Mouse (Mus musculus) midbrain, postnatal 0 days (tissue): Measurements from ENCODE around the gene Gm20696. TPM values are rescaled to one million over a fixed set of nuclear protein-coding genes. Genes with fewer than 3 reads are reported as not detected.

Experiments used
- ATAC-seq: fragments of 200-750 bp; cut with Nextera tagmentation; 2 replicates; pipeline ENCODE4 v1.8.0; 2017; ENCODE audit warnings: moderate number of reproducible peaks, mild to moderate bottlenecking, moderate TSS enrichment, moderate library complexity; ENCODE audit not compliant: low FRiP score
- DNase-seq: peaks from one replicate; pipeline ENCODE4 v3.0.0-alpha.2; 2015; ENCODE audit warnings: low spot score
- H3K27ac ChIP-seq: fragments of 300-500 bp; sonication (generic); 2 replicates; pipeline ENCODE4 v1.5.1; 2014; ENCODE audit warnings: low read depth, mild to moderate bottlenecking, low read length, mixed read lengths
- H3K27me3 ChIP-seq: fragments of 300-500 bp; sonication (generic); 2 replicates; pipeline ENCODE4 v1.6.1; 2014; ENCODE audit warnings: low read length, control low read depth, mixed read lengths; ENCODE audit not compliant: insufficient read depth
- H3K36me3 ChIP-seq: fragments of 300-500 bp; sonication (generic); 2 replicates; pipeline ENCODE4 v1.6.1; 2014; ENCODE audit warnings: low read length, control low read depth, mixed read lengths; ENCODE audit not compliant: insufficient read depth
- H3K4me1 ChIP-seq: fragments of 300-500 bp; sonication (generic); 2 replicates; pipeline ENCODE4 v1.6.1; 2014; ENCODE audit warnings: mild to moderate bottlenecking, control low read depth, antibody characterized with exemption, low read length, mixed read lengths; ENCODE audit not compliant: insufficient read depth
- H3K4me2 ChIP-seq: fragments of 300-500 bp; sonication (generic); 2 replicates; pipeline ENCODE4 v1.6.1; 2014; ENCODE audit warnings: low read depth, mild to moderate bottlenecking, low read length, mixed read lengths; ENCODE audit not compliant: poor library complexity, severe bottlenecking
- H3K4me3 ChIP-seq: fragments of 300-500 bp; sonication (generic); 2 replicates; pipeline ENCODE4 v1.5.1; 2014; ENCODE audit warnings: low read depth, mild to moderate bottlenecking, low read length, moderate library complexity
- H3K9ac ChIP-seq: fragments of 300-500 bp; sonication (generic); replicated peaks from 2 replicates; pipeline ENCODE4 v1.6.1; 2014; ENCODE audit warnings: mild to moderate bottlenecking, low read length, moderate library complexity, mixed read lengths; ENCODE audit not compliant: poor library complexity, severe bottlenecking
- H3K9me3 ChIP-seq: fragments of 300-500 bp; sonication (generic); 2 replicates; pipeline ENCODE4 v1.6.1; 2016; ENCODE audit warnings: low read length, control low read depth
- CTCF ChIP-seq: IDR thresholded peaks from 2 replicates; pipeline ENCODE4 v1.5.1; 2016; ENCODE audit warnings: antibody characterized with exemption, mild to moderate bottlenecking
- WGBS: fragments of 180-500 bp; shearing (Covaris S2); extraction: QIAGEN DNeasy Blood & Tissue Kit; methylation state at CpG from one replicate; pipeline ENCODE4 v1.1.7; 2014; 5-methylcytosine and 5-hydroxymethylcytosine counted together
- polyA plus RNA-seq: library from polyadenylated mRNA; unstranded; fragments of >200 nt; fragmentation: Nextera tagmentation; extraction: Ambion mirVana; gene quantifications from 2 replicates; pipeline ENCODE4 v1.2.1, GENCODE M21; 2015
- total RNA-seq: library from RNA; depleted of rRNA; stranded (reverse); fragments of >200 nt; gene quantifications from 2 replicates; pipeline ENCODE4 v1.2.3, GENCODE M21; 2014

Gene Gm20696
- total and polyA plus RNA-seq, 2 experiments from 2014 or later, result 1.1 to 2.9 TPM

DNA sequence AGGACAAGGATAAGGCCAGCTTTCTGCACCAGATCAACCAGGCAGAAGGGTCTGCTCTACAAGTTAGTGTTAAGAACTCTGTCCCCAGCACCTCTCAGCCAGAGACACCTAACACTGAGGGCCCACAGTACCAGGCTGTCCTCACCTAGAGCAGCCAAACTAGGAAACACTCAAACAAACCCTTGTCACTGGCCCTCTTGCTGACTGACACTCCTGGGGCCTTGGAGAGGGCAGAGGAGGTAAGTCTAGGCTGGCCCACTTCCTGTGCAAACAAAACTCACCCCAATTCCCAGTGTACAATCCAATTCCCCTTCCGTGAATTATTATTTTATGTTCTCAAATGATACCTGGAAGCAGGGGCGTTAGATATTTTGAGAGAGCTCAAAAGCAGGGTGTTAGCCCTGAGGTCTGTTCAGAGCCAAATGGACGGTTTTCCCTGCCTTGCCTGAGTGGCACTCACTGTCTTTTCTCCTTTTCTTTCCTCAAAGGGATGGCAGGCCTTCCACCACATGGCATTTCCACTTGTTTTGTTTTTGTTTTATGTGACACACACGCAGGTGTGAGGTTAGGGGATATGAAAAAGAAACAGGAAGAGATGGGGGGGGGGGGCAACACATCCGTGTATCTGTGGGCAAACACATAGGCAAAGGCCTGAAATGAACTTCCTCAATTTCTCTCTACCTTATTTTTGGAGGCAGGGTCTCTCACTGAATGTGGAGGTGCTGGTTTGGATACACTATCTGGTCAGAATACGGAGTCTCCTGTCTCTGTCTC is 363.7 kb downstream of the Gm20696 start:
- Histone ChIP-seq H3K9ac (no peak overlapping the region), H3K4me1 (no peaks in the 10 kb centered on the region), H3K27me3 (no peaks in the 10 kb centered on the region), H3K4me3 (no peak overlapping the region), H3K36me3 (no peaks in the 10 kb centered on the region), H3K9me3 (no peaks in the 10 kb centered on the region), H3K27ac (no peak overlapping the region), H3K4me2 (no peak overlapping the region)
- ATAC-seq, result no peak
- TF ChIP-seq CTCF, result no peak
- DNase-seq, result no peak
- 91% methylated on average over 6 of the region's 6 CpGs for WGBS

DNA sequence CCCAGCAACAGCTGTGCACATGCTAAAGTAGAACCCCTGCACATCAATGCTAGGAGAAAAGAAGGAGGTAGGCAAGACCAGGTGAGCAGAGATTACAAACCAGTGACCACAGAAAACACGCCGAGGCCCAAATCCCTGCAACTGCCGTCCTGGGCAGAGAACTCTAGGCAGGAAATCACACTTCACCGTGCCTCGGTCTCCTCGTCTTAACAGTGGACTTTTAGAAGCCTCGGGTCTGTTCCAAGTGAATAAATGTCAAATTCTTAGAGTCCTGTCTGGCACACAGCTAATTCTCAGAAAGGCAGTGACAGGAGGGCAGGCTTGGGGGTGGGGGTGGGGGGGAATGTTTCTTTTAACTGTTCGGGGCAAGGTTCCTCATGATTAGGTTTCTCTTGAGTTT is 364.7 kb downstream of the Gm20696 start:
- WGBS, result 82% methylated on average over 8 of the region's 8 CpGs
- no peak overlapping the region for H3K4me3 ChIP-seq
- DNase-seq (no peak), ATAC-seq (no peak)
- no peak overlapping the region for H3K4me2 ChIP-seq
- no peaks in the 10 kb centered on the region for H3K4me1 ChIP-seq
- H3K27ac ChIP-seq, result no peak overlapping the region
- TF ChIP-seq CTCF, result no peak
- H3K27me3 ChIP-seq, result no peaks in the 10 kb centered on the region
- H3K9me3 ChIP-seq, result no peaks in the 10 kb centered on the region
- H3K36me3 ChIP-seq, result no peaks in the 10 kb centered on the region
- no peak overlapping the region for H3K9ac ChIP-seq

DNA sequence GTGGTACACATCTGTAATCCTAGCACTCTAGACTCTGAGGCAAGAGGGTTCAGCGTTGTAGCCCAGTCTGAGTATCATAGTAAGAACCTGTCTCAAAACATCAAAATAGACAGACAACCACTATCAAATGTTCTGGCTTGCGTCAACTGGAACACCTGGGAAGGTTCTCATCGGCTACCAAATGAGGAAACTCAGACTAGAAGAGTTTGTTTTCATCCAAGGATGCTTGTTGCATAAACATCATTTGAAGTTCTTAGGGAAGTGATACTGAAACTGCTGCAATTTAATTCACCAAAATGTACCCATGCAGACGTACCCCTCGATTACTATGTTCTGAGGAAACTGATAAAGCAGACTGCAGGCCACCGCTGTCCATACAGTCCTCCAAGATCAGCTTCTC is 366.4 kb downstream of the Gm20696 start:
- H3K4me2 ChIP-seq, result no peak overlapping the region
- H3K9me3 ChIP-seq, result no peaks in the 10 kb centered on the region
- no peak overlapping the region for H3K4me3 ChIP-seq
- H3K9ac ChIP-seq, result no peak overlapping the region
- ATAC-seq (no peak), DNase-seq (no peak)
- no peaks in the 10 kb centered on the region for H3K4me1 ChIP-seq
- no peak for TF ChIP-seq CTCF
- no peaks in the 10 kb centered on the region for H3K27me3 ChIP-seq
- WGBS, result 94% methylated on average over 6 of the region's 6 CpGs
- no peak overlapping the region for H3K27ac ChIP-seq
- no peaks in the 10 kb centered on the region for H3K36me3 ChIP-seq

DNA sequence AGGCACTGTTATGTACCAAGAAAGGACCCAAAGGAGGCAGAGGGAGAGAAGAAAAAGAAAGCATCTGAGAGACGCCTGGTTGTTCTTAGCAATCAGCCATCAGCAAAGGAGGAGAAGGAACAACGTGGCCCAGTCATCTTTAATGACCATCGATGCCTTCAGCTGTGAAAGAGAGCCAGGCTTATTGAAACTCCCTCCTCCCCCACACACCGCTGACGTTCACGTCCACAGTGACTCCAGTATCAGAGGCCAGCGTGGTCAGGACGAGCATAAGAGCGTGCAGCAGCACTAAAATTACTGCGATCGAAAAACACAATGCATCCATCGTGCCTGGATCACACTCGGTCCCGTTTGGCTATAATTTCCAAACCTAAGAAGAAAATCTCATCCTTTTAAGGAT is 367.4 kb downstream of the Gm20696 start:
- Histone ChIP-seq H3K27ac (no peak overlapping the region), H3K4me2 (no peak overlapping the region), H3K4me1 (no peaks in the 10 kb centered on the region), H3K27me3 (no peaks in the 10 kb centered on the region), H3K9ac (no peak overlapping the region), H3K9me3 (no peaks in the 10 kb centered on the region), H3K4me3 (no peak overlapping the region), H3K36me3 (no peaks in the 10 kb centered on the region)
- 72% methylated on average over 14 of the region's 14 CpGs for WGBS
- ATAC-seq, result no peak
- TF ChIP-seq CTCF, result no peak
- no peak for DNase-seq

DNA sequence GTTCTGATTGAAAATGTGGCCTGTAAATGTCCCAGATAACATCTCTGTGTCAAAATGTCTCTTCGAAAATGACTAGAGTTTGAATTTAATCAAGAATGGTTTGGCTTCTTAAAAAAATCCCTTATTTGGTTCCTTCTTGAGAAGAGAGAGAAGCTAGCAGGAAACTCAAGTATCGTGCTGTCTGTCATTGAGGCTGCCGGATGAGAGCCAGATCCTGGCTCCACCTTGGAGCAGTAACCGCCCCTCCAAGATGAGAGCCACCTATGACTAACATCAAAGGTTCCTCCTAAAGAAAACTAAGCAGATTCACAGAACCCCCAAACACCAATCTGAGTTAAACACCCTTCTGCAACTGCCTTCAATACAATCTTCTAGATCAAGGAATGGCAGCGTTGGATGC is 369.1 kb downstream of the Gm20696 start:
- ATAC-seq (no peak), DNase-seq (no peak)
- Histone ChIP-seq H3K4me2 (no peak overlapping the region), H3K27me3 (no peaks in the 10 kb centered on the region), H3K36me3 (no peaks in the 10 kb centered on the region), H3K4me1 (no peaks in the 10 kb centered on the region), H3K9ac (no peak overlapping the region), H3K27ac (no peak overlapping the region), H3K4me3 (no peak overlapping the region), H3K9me3 (no peaks in the 10 kb centered on the region)
- no peak for TF ChIP-seq CTCF
- 96% methylated on average over 5 of the region's 5 CpGs for WGBS

DNA sequence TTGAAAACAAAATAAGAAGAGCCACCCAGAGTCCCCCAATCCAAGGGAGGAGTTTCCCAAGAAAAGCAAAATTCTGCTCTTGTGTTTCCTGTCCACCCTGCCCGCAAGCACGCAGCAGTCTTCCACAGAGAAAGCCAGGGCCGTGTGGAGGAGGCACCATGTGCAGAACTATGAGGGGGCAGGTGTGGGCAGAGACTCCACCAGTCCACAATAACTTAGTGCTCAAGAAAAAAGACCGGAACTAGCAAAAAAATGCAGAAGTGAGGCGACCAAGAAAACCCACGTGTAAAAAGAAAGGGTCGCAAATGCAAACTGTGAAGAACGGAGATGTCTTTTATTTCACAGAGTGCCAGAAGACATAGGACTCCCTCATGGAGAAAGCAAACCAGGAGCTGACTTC is 371.1 kb downstream of the Gm20696 start:
- Histone ChIP-seq H3K4me2 (no peak overlapping the region), H3K9me3 (no peaks in the 10 kb centered on the region), H3K9ac (no peak overlapping the region), H3K27ac (no peak overlapping the region), H3K27me3 (no peaks in the 10 kb centered on the region), H3K36me3 (no peaks in the 10 kb centered on the region), H3K4me1 (no peaks in the 10 kb centered on the region), H3K4me3 (no peak overlapping the region)
- no peak for TF ChIP-seq CTCF
- 86% methylated on average over 8 of the region's 8 CpGs for WGBS
- DNase-seq (no peak), ATAC-seq (no peak)
